Mouse (Mus musculus) MEL (cell line): Measurements from ENCODE around the gene Frmd7.

ENCODE experiments used
- CTCF ChIP-seq, 3 experiments: IDR thresholded peaks in 2 of 3; conservative IDR thresholded peaks in 1 of 3; 2 replicates each; pipeline ENCODE4 v1.5.1; 2011 to 2012; ENCODE audit warnings: low read length in 3 of 3, low read depth in 2 of 3, mild to moderate bottlenecking in 2 of 3, improper control_type of control experiment in 1 of 3, inconsistent platforms in 1 of 3, mixed read lengths in 1 of 3, moderate library complexity in 1 of 3; ENCODE audit not compliant: control insufficient read depth in 1 of 3, insufficient read depth in 1 of 3, poor library complexity in 1 of 3, severe bottlenecking in 1 of 3
- ELF1 ChIP-seq: IDR thresholded peaks from 2 replicates; pipeline ENCODE4 v1.6.1; 2014; ENCODE audit warnings: low read depth, mild to moderate bottlenecking, inconsistent platforms, low read length, improper control_type of control experiment, moderate library complexity
- EP300 ChIP-seq, 2 experiments: IDR thresholded peaks; 2 replicates each; pipeline ENCODE4 v1.6.1; 2011; ENCODE audit warnings: improper control_type of control experiment in 2 of 2, low read length in 2 of 2, low read depth in 1 of 2, mild to moderate bottlenecking in 1 of 2
- POLR2A ChIP-seq, 2 experiments: IDR thresholded peaks; 2 replicates each; pipeline ENCODE4 v1.6.1; 2011 to 2012; ENCODE audit warnings: low read length in 2 of 2, mild to moderate bottlenecking in 2 of 2, control low read depth in 1 of 2, improper control_type of control experiment in 1 of 2, low read depth in 1 of 2, moderate library complexity in 1 of 2; ENCODE audit not compliant: control insufficient read depth in 1 of 2, insufficient read depth in 1 of 2, poor library complexity in 1 of 2
- POLR2AphosphoS2 ChIP-seq: IDR thresholded peaks from 2 replicates; pipeline ENCODE4 v1.6.1; 2011; ENCODE audit warnings: low read length, improper control_type of control experiment
- SMC3 ChIP-seq: IDR thresholded peaks from 2 replicates; pipeline ENCODE4 v1.6.1; 2011; ENCODE audit warnings: low read depth, low read length, improper control_type of control experiment
- USF1 ChIP-seq: IDR thresholded peaks from 2 replicates; pipeline ENCODE4 v1.6.1; 2014; ENCODE audit warnings: low read depth, mild to moderate bottlenecking, inconsistent platforms, low read length, improper control_type of control experiment, moderate library complexity
- USF2 ChIP-seq, 2 experiments: IDR thresholded peaks; 2 replicates each; pipeline ENCODE4 v1.6.1; 2011 to 2012; ENCODE audit warnings: improper control_type of control experiment in 2 of 2, low read length in 2 of 2, borderline replicate concordance in 1 of 2, inconsistent platforms in 1 of 2, low read depth in 1 of 2, mild to moderate bottlenecking in 1 of 2; ENCODE audit not compliant: insufficient read depth in 1 of 2
- ZNF384 ChIP-seq: IDR thresholded peaks from 2 replicates; pipeline ENCODE4 v1.6.1; 2012; ENCODE audit warnings: low read depth, mild to moderate bottlenecking, inconsistent platforms, low read length, improper control_type of control experiment

DNA sequence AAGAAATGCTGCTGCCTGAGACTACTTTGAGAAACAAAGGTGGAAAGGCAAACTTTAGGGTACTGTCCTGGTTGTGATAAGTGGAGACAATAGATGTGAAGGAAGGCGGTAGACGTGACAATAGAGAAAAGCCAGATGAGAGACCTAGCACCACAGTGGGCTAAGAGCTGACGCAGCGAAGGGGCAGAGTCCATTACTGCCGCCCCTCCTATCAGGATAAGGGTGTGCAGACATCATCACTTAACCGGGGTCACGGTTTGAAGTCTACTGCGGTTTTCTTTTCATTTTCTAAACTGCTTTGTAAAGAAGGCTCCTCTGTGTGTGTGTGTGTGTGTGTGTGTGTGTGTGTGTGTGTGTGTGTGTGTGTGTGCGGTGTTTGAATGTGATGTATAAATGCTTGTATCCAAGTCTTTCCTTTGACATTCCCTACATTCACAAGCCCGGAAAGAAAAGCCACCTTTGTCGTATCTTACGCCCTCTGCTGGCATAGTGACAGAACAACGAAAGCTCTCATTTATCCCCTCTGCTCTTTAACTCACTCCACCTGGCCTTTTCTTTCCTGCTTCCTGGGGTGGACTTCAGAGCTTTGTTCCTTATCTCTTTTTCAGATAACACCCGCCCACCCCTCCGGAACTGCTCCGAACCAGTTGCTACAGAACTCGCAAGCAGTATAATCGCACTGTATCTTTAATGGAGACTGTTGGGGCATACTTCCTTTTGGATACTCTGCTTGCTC, 17.7 kb downstream of the Frmd7 start:
- TF ChIP-seq POLR2AphosphoS2 (no peak), CTCF (IDR thresholded peaks at IDR 0.05 in 2 of 3, conservative IDR thresholded peaks at IDR 0.05 in 1 of 3; ENCODE audit: control insufficient read depth in 1 of 3, insufficient read depth in 1 of 3, low read depth in 2 of 3, low read length in 3 of 3, poor library complexity in 1 of 3, severe bottlenecking in 1 of 3) (peak; percentile 29 to 52 (median 33); a peak in 4 of 6 replicates), EP300 (IDR thresholded peaks at IDR 0.05; ENCODE audit: low read depth in 1 of 2, low read length in 2 of 2) (peak in 1 of 2 experiments; percentile 16; a peak in 1 of 4 replicates), SMC3 (peak; percentile 51), USF1 (no peak), ZNF384 (no peak), POLR2A (IDR thresholded peaks at IDR 0.05; ENCODE audit: control insufficient read depth in 1 of 2, insufficient read depth in 1 of 2, low read depth in 1 of 2, low read length in 2 of 2, poor library complexity in 1 of 2) (no peak), ELF1 (no peak), USF2 (IDR thresholded peaks at IDR 0.05; ENCODE audit: borderline replicate concordance in 1 of 2, insufficient read depth in 1 of 2, low read depth in 1 of 2, low read length in 2 of 2) (no peak)
